Mouse (Mus musculus) T-cell, adult 2 months (primary cell): Measurements from ENCODE around the gene Gm11444.
A peak's percentile ranks its signal among the peaks of the same experiment; 100 is the strongest.

Source experiments
- DNase-seq: peaks from one replicate; pipeline ENCODE4 v3.0.0; 2022; ENCODE audit warnings: low spot score

Gm11444 gene

DNA sequence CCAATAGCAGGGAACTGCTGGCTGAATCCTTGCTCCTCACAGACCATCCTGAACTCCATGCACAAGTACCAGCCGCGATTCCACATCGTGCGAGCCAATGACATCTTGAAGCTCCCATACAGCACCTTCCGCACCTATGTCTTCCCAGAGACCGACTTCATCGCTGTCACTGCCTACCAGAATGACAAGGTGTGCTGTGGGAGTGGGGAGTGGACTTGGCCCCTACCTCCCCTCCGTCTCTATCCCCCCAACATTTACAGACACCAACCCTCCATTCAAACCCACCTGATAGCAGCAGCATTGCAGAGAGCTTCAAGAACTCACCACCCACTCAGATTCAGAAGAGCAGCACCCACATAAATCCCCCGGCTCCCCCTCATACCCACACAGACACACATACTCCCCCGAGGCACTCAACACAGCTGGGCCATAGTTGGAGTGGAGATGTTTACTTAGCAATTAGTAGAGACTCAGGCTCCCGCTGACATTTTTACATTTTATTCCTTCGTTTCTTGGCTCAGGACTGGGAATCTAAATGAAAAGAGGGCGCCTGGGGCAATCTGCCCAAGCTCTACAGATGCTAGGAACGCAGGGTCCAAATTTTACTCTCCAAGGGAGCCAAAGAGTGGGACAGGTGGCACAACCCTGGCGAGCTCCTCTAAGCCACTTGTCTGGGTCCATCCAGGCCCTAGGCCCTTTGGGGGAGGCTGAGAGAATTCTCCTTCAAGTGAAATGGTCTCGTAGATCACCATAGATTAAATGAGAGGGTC is 14.2 kb downstream of the Gm11444 start:
- DNase-seq: no peak

DNA sequence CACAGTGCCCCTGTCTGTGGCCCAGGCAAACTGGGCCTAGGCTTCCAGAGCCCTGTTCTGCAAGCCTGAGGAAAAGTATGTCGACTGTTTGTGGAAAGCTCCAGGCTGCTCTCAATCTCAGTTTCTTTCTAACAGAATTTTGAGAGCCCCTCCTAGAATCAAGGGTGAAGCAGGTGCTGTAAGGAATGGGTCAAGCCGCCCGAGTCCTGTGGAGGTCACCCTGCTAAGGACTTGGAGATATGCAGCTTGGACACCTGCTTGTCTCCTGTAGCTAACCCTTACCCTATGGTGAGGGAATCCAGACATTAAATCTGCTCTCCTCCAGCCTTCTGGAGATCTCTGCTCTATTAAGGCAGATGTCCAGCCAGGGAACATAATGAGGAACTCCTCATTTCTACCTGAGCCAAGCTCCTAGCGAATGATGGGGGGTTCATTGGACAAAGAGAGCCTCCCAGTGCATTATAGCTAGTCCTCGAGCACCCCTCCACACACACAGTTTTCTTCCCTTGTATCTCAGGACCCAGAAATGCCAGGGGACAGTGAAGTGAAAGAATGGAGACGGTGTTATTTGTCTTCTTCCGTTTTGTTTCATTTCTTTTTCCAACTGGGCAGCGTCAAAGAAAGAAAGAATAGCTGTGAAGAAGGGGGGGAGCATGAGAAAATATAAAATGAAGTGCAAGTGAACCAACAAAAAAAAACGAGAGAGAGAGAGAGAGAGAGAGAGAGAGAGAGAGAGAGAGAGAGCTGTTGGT is 15.0 kb downstream of the Gm11444 start:
- no peak for DNase-seq

DNA sequence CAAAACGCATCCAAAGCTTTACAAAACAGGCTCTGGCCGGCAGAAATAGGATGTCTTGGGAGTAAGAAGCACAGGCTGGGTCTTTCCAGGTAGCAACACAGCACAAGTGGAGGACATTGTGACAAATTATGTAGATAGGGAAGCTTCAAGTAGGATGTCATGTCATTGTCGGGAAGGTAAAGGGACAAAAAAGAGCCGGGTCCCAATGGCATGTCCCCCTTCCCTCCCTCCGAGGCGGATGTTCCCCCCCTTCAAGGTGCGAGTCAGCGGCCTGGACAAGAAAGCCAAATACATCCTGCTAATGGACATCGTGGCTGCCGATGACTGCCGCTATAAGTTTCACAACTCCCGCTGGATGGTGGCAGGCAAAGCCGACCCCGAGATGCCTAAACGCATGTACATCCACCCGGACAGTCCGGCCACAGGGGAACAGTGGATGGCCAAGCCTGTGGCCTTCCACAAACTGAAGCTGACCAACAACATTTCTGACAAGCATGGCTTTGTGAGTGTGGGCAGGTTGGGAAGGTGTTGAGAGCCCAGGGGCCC is 15.7 kb downstream of the Gm11444 start:
- no peak for DNase-seq

DNA sequence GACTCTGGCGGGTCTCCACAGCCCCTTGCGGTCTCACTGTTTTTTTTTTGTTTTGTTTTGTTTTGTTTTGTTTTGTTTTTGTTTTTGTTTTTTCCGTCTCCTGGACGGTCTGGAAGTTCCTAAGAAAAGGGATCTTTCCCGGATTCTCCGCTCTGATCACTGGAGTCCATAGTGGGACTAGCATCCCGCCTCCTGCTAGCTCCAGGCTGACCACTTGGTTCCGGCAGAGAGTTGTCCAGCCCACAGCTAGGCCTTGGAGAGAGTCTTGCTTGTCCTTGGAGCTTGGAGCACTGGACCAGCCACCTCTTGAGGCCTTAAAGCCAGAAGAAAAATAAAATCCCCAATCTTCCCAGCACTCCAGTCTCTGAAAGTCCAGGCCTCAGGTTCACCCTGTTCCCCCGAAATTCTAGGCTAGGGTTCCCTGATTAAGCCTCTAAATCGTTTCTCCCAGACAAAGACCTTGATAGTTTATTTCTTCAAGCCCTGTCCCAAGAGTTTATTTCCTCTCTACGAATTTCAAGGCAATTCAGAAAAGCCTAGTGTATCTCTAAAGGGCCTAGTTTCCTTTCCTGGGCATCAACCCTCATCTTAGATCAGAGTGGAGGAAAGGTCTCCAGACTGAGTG is 16.3 kb downstream of the Gm11444 start:
- DNase-seq: no peak

DNA sequence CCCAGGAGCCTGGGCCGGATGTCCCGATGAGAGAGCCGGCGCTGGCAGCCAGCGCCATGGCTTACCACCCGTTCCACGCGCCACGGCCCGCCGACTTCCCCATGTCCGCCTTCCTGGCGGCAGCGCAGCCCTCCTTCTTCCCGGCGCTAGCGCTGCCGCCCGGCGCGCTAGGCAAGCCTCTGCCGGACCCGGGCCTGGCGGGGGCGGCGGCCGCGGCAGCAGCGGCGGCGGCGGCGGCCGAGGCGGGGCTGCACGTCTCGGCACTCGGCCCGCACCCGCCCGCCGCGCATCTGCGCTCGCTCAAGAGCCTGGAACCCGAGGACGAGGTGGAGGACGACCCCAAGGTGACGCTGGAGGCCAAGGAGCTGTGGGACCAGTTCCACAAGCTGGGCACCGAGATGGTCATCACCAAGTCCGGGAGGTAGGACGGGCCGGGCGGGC is 17.0 kb downstream of the Gm11444 start:
- DNase-seq: no peak

DNA sequence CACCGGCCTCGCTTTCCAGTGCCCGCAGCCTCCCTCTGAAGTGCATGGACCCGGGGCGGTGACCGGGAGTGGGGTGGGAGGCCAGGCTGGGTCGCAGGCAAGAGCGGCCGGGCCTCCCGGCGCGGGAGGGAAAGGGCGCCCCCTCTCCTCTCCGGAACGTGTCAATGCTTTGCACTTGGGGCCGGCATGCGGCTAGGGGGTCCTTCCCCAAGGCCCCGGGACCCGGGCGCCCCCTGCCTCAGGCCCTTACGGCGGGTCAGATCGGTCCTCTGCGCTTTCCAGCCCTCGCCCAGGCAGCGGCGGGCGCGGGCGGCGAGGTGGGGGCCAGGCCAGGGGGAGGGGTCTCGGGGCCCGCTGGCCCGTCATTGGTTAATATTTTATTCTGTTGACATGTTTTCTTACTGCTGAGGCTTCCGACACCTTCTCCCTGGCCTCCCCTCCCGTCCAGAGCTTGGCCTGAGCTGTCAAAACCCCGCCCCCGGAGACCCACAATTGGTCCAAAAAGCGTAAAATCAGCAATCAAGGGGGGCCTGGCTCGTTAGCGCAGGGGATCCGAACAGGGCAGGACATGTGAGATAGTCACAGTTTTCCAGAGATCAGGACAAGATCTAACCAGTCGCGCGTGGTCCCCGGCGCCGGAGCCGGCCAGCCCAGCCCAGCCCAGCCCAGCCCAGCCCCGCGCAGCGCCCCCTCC is 17.8 kb downstream of the Gm11444 start, which contains the start of gene Tbx2:
TSS of gene Tbx2 (plus strand) at position 321 of the 694 bp plus-strand sequence.
- no peak for DNase-seq

DNA sequence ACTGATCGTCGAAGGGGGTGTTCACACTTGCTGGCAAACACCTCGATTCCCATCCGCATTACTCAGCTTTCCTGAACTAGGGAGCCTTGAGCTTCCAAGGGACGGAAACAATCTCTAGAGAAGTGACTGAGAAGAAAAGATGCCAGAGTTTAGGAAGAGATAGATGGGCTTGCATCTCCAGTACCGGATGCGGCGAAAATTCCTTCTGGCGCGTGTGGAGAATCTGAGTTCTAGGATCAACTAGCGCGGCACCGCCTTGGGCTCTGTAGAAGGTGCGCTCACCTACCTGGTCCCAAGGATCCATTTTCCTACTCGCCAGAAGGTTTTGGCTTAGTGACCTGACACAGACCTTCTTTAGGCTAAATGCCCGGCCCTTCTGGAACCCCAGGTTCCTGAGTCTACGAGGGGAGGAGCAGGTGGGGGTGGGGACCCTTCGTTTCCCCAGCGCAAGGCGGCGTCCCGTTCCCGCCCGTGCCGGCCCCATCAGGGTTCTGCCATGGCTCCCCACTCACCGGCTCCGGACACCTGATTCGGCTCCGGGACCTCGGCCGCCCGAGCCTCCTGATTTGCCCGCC is 18.4 kb downstream of the Gm11444 start:
- no peak for DNase-seq

DNA sequence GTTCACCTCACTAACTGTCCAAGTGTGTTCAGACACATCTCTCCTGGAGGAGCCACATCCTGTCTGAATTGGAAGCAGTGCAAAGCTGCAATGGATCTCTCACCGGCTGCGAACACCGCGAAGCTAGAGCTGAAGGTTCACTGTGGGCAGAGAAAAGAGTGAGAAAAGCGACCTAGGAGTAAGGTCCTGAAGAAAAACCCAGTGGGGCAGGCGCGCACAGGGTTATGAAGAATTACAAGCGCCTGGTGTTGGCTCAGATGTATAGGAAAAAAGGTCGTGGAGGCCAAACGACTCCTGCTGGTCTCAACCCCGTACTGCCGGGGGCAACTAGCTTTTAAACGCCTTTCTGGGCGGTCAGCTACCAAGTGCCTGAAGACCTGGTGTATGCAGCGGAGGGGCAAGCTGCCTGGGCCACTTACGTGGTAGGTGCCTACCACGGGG is 19.2 kb downstream of the Gm11444 start:
- no peak for DNase-seq

DNA sequence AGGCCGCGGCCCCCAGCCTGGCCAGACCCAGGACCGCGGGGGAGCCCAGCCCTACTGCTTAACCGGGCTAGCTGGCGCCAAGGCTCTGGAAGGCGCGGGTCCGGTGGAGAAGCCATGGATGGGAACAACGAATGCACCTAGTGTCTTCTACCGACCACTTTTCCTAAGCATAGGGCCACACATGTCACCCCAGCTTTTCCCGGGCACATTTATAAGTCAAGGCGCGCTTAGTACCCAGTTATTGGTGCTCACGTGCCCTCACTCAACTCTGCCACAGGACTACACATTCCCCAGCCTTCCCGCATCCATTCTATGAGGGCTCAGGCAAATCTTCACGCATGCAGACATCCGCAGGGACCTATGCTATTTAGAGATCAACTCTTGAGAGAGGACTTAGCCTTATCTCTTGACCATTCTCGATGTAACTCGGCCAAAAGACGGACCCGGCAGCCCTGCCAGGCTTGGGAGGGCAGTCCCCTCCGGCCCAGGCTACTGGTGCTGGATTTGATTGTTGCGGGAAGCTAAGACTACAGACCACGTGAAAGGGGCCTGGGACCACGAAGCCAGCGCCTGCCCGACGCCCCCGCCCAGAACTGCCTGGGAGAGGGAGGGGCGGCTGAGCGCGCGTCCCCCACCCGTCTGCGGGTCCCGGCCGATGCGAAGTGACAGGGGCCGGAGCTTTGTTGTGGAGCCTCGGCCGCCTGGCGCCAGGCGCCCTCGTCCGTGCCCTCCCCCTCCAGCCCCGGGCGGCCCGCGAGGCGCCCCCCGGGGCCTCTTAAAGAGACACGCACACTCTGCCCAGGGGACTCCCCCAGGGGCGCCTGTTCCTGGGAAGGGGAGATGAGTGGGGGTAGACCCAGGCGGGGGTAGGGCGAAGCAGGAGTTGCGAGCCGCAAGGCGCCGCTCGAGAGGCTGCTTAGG is 20.4 kb downstream of the Gm11444 start:
- DNase-seq: no peak

DNA sequence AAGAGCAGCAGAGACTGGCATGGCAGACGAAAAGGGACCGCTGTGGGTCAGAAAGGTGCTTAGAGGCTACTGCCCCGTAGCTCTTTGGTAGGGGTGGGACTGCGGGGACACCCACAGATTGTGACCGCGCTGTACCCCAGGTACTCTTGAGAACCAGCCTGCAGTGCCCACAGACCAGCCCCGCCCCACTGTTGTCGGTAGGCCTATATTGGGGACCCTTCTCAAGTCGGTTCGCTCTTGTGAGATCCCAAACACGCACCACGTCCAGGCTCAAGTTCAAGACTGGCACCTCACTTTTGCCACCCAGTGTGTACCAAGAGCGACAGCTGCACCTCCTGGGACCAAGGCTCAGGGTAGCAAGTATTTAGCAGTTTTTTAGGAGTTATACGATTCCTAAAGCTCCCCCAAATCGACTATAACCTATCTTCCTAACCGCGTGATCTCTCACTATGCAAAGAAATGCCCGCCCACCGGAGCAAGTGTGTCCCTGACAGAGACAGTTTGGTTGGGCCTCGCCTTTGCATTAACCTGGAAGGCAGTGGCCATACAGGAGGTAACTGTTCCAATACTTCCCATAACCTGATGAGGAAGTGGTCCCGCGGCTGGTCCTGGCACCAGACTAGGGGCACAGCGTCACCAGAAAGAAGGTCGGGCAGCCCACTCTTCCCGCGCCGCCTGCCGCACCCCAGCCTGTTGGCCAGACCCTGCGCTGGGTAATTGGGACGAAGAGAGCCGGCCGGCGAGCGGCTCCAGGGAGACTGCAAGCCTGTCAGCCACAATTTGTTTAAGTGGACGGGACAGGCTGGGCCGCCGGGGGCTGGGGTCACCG is 21.2 kb downstream of the Gm11444 start:
- DNase-seq: no peak

DNA sequence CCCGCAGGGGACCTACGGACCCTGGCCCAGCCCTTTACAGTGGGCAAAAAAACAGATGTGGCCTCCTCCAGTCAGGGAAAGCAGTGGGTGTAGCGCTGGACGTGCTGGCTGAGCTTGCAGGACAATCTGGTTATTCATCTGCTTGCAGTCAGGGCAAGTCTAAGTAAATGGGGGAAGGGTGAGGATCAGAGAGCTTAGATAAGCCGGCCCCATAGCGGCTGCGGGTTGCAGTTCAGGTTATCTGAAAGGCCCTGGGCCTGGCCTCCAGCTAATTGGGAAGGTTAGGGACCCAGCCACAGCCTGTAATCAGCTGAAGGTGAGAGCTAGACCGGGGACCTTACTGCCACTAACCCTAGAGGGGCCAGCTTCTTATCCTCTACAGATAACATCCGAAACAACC is 22.8 kb downstream of the Gm11444 start:
- no peak for DNase-seq

DNA sequence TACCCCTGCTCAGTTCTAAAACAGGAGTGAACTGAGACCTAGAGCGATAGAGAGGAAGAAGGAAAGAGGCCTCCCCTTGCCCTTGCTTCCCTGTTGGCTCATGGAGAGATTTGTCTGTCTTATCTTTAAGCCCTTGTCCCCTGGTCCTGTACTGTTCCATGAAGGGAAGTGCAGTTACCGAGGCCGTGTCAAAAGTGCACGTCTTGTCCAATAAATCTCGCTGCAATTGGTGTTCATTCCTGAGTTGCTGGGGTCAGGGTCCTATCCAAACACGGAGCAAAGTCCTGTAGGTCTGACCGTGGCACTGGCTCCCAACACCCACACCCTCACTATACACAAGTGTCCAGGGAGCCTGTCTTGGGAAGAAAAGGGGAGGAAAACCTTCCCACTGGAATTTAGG is 24.3 kb downstream of the Gm11444 start:
- DNase-seq: no peak

DNA sequence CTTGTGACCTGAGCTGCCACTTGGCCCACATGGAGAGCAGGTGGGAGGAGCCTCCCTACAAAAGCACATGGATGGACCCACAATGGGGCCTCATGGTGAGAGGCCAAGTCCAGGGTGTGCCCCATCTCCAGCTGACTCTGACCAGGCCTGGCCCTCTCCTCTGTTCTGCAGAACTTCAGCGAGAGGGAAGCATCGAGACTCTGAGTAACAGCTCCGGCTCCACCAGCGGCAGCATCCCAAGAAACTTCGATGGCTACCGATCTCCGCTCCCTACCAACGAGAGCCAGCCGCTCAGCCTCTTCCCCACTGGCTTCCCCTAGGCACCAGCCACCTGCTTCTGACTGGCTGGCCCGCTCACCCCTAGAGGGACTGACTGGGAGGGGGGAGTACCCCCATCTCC is 25.1 kb downstream of the Gm11444 start:
- no peak for DNase-seq

DNA sequence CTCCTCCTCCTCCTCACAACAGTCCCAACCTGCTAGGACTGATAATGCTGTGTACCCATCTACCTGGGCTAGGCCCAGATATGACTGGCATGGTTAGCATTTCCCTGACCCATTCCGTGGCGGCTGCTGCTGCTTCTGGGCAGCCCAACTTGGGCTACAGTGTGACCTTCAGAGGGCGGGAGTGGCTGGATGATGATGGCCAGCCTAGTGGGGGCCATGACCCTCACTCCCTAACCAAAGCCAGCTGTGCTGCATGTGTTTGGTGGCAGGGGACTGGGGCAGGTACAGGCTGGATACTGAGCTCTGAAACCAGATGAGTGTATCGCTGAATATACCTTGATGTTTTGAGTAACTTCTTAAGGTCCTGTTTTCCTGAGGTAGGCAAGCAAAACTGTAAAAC is 26.3 kb downstream of the Gm11444 start:
- no peak for DNase-seq

DNA sequence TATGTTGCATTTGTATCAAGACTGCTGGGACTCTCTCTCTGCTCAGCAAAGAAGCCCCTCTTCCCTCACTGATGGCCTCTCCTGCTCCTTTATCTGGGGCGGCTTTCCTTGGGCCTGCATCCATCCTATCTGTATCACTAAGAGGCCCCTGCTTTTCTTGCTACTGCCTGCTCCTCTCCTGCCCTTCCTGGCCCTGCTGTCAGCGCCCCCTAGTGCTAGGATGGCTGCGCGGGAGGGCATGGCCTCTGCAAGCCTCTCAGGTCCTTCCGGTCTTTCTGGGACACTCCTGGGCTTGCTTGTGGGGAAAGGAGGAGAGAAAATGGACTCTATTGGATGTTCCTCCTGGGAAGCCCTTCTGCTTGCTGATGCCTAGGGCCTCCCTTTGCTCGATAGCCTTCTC is 27.0 kb downstream of the Gm11444 start:
- DNase-seq: peak; percentile 43

DNA sequence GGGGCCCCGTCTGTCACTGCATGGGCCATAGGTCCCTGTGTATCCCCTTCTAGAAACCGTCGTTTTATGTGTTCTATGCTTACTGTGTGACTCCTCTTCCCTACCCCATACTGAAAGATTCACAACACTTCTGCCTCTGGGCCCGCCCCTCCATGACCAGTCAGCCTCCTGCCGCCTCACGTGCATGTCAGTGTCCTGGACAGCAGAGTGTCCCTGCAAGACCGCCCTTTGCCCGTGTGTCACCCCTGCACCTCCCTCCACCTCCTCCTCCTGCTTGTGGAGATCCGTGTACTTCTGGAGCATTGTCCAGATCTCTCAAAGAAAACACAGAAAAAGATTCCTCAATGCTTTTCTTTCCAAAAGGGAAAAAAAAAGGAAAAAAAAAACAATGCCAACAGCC is 28.5 kb downstream of the Gm11444 start:
- DNase-seq: no peak

DNA sequence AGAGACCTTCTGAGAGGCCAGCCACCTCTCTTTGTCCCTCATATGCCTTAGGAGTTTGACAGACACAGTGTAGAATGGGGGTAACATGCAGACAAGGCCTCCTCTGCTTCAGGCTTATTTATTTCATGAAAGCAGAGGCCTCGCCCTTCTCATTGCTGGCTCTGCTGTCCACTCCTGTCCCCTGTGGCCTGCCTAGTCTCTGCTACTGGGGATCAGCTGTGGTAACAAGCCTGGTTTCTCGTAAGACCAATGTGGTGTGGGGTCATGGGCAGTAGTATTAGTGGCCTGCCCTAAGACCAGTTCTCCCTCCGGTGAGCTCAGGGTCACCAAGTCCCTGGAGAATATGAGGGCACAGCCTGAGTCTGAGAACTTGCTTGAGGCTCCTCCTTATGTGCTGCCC is 29.2 kb downstream of the Gm11444 start:
- no peak for DNase-seq

DNA sequence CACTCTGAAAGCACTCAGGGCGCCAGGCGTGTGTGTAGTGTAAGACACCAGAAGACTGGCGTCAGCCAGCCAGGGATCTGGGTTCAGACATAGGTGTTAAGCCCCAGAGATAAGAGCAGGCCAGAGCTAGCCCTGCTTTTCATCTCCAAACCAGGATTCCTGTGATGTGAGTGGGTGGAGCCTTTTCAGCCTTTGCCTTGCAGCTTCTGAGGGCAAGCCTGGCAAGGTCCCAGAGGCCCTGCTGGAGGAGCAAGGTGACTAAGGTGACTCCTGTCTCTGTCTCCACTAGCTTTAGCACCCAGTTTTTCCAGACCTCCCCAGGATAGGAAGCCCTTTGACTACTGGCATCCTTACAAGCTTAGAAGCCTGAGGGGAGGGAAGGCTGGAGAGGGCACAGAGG is 31.7 kb downstream of the Gm11444 start:
- DNase-seq: no peak

DNA sequence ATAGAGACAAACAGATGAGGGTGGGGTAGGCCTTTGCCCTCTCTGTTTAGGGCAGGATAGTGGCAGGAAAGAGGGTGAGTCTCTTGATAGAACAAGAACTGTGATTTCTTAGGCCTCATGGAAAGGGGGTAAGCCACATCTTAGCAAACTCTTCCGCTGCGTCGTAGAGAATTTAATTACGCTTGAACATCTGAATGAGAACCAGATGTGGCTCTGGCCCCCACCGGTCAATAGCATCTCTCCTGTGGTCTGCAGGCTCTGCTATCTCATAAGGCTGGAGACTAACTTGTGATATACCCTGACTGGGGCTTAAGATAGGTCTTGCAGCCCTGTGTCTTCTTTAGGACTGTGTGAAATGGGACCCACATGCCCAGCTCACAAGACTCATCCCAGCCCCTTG is 33.7 kb downstream of the Gm11444 start:
- no peak for DNase-seq

DNA sequence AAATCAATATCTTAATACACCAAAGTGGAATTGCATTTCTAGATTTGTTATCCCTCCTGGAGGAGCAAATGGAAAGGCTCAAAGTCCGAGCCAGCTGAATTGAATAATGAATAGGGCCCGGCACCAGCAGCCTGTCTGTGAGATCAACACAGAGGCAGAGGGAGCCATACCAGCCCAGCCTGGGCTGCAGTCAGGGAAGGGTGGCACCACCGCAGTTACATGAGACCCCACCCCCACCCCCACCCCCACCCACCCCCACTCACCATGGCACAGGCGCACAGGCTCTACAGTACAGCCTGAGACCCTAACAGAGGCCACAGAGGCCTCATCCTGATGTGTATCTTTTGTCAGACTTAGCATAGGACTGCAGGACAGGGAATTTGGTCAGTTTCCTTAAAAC is 35.5 kb downstream of the Gm11444 start:
- no peak for DNase-seq
